Mouse (Mus musculus): ENCODE data around the gene Gamt.
A peak's percentile ranks its signal among the peaks of the same experiment; 100 is the strongest.
"Not testable (repeated sequence)": the region's sequence is repeated elsewhere in the genome, so short reads cannot be mapped to it uniquely, and the experiment has no call there.

Gamt gene

DNA sequence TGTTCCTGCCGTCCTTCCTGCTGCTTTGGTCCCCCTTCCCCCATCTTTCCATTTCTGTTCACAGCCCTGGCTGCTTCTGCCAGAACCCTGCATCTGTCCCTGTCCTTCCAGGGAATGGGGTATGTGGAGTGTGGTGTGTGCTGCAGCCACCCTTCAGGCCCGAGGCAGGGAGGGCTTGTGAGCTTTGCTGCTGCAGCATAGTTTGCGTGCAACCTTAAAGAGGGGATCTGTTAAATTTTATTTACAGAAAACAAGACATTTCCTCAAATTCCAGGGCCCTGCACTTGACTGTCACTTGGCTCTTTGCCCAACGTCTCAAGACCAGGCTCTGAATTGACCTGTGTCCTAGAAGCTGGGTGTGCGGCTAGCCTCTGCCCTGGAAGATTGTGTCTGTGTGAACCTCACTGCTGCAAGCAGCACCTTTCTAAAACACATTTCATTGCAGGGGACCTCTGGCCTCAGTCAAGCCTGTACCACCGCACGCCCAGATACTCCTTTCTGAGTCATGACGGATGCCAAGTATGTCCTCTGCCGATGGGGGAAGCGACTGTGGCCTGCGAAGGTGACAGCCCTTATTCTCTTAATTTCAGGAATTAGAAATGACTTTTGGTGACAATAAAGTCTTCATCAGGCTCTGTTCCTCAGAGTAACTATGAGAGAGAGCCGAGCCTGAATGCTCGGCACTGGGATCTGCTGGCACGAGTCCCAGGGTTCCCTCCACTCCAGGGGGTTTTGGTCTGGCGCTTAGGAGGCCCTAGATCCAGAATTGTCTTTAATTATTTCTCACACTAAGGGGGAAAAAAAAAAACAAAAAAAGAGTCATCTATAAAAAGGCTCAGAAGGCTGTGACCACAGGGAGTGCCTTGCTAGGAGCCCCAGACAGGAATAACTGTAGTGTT is 32.7 kb downstream of the Gamt start:
- no peak for DNase-seq (ENCODE audit: low spot score in 2 of 2)

DNA sequence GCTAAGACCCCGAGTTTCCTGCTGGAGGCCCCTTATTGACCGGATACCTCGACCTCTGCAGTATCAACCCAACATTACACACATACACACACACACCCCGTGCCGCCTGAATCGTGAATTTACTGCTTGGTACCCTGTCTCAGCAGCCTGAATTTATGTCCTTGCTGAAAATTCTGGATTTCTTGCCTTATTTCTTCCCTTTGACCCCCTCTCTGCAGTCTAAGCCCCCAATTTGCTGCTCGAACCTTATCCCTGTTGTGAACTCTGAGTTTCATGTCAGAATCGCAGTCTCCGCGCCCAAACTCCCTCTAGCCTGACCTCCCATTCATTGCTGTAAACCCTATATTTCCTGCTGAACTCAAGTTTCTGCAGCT is 33.7 kb downstream of the Gamt start:
- DNase-seq (ENCODE audit: low spot score in 2 of 2), result no peak

DNA sequence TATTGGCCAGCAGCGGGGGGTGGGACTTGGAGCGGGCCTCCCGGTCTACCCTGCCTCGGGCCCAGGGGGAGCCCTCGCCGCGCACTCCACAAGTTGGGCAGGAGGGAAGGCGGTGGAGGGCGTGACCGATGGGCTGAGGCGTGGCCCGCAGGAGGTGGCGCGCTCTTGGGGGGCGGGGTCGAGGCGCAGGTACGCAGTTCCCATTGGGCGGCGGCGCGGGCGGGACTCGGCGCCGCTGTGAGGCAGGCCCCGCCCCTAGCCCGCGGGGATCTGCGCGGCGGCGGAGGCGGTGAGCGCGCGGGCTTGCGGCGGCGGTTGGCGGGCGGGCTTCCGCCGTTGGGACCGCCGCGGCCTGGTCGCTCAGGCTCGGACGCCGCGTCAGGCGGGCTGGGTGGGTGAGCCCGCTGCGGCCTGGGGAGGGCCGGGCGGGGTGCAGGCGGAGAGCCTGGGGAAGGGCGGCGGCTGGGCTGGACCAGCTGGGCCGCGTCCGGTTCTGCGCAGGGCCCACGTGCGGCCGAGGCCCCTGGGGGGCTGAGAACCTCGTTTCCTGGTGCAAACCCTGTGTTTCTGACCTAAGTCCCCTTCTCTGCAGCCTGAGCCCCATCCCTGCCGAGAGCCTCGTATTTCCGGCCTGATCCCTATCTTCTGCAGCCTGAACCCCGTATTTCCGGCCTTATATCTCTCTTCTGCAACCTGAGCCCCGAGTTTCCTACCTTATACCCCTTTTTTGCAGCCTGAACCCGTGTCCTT is 34.2 kb downstream of the Gamt start, which contains the start of gene Mum1:
Gene Mum1, plus strand, starts transcription at position 19 of the 750 bp plus-strand sequence.
- peak; percentile 98 for DNase-seq (ENCODE audit: low spot score in 2 of 2)

DNA sequence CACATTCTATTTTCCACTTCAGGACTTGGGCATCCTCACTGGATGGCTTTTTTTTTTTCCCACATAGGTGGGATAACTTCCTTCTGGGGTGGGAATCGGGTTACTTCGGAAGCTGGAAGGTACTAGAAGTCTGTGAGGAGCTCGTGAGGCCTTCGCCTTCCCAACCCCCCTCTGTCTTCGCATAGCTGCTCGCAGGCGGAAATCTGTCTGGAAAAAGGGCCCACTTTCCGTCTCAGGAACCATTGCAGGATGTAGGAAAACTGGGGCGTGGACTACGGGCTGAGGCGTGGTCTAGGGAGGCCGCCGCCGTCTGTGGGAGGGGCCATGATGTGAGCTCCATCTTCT is 34.8 kb downstream of the Gamt start:
- no peak for DNase-seq (ENCODE audit: low spot score in 2 of 2)

DNA sequence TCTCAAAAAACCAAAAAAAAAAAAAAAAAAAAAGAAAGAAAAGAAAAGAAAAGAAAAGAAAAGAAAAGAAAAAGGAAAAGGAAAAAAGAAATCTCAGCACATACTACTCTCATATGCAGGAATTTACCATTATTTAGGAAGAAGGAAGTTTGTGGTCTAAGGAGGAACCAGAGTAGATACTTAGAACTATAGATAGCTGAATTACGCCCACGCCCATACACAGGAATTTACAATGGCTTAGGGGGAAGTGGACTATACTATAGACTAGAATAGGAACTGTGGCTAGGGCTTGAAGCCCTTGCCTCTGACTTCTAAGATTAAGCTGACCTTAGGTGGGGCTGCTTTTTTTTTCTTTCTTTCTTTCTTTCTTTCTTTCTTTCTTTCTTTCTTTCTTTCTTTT is 37.7 kb downstream of the Gamt start:
- DNase-seq (ENCODE audit: low spot score in 2 of 2), result not testable (repeated sequence)

DNA sequence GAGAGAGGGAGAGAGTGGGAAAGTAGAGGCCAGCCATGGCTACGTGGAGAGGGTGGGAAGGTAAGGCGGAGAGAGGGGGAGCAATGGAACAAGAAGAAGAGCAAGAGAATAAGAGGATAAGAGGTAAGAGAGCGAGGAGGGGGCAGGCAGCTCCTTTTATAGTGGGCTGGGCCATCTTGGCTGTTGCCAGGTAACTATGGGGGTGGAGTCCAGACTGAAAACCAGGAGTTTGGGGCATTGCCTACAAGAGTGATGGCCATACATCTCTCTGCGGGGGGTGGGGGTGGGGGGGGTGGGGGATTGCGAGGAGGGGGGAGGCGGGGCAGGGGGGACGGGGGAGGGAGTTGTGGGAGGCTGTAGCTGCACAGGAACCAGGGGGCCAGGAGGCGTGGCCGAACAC is 40.1 kb downstream of the Gamt start:
- no peak for DNase-seq (ENCODE audit: low spot score in 2 of 2)

DNA sequence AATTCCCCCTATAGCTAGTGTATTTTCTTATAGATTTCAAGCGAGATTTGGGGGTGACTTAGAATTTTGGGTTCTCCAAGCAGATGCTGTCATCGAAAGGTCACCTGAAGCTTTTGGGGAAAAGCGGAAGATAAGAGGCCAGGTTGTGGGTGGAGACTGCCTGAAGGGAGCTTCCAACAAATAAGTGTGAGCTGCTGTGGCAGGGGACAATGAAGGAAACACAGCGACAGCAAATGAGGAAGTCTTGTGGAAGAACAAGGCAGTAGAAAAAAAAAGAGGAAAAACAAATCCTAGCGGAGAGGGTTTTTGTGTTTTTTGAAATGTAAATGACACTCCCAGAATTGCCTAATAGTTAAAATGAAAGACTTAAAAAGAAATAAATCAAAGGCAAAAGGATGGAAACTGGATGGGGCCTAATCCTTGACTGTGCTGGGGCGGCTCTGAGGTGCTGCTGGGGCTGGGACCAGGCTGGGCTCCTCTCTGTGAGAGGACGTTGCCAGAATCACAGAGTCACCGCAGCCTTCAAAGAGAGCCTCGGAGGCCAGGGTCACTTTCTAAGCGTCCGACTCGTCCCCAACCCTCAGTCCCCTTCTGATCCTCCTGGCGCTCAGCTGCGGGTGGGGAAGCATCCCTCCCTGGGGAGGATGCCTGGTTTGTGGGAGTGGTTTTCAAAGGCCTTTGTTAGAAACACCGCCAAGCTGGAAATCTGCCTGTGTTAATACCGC is 45.6 kb downstream of the Gamt start:
- DNase-seq (ENCODE audit: low spot score in 2 of 2), result no peak

DNA sequence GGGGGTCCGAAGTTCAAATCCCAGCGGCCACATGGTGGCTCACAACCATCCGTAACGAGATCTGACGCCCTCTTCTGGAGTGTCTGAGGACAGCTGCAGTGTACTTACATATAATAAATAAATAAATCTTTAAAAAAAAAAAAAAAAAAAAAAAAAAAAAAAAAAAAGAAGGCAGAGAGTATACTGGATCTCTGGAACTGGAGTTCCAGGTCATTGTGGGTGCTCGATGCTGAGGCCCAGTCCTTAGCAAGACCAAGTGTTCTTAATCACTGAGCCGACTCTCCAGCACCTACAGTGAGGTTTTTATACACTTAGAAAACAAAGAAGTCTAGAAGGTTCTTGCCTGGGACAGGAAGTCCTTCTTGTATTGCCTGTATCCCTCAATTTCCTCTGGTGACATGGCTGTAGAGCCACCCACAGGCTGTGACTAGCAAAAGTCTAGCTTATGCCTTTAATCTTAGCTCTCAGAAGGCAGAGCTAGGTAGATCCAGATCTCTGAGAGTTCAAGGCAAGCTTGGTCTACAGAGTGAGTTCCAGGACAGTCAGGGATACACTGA is 49.2 kb downstream of the Gamt start:
- DNase-seq (ENCODE audit: low spot score in 2 of 2), result not testable (repeated sequence)

DNA sequence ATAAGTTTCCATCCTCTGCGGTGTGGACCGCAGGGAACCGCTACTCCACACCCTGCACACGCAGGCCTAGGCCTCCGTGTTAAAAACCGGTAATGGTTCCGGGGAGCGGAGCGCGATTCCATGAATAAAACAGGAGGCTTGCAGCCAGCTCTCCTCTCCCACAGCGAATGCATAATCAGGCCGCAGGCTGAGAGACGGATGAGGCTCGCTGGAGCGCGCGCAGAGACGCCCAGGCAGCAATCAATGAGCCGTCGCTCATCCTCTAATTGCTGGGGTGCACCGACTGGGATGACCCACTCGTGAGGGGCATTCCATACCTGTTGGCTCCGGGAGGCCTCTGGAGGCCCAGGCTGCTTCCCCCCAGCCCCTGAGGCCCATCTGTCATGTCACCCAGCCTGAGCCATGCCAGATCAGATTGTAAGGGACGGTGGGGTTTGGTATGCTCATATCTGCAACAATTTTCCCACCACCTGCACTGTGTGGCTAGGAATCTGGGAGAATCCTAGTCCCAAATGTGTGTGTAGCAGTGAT is 51.9 kb downstream of the Gamt start:
- peak; percentile 39 to 50 for DNase-seq (ENCODE audit: low spot score in 2 of 2)

DNA sequence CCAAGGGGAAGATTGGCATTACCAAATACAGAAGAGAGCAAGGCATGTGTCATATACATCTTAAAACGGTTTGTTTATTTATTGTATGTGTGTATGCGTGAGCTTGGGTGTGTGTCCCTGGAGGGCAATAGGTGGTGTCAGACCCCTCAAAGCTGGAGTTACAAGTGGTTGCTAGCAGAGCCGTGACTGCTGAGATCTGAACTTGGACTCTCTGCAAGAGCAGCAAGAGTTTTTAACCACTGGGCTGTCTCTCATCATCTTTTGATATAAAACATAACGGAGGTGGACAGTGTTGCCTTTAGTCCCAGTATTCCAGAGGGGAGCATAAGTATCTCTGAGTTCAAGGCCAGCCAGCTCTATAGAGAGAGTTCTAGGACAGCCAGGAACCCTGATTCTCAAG is 52.6 kb downstream of the Gamt start:
- DNase-seq (ENCODE audit: low spot score in 2 of 2), result no peak

Data from frontal cortex, postnatal 36 days (tissue).